Mouse (Mus musculus): ENCODE measurements at regions not wholly inside any gene's neighbourhood (a gene's known extent, or its start where the extent isn't known, plus 50 kb on each side); places are given as distances from the start of the nearest gene placed in this dataset.

GRCm38 (mm10) chr1:96569281-96569680 lies 302.7 kb downstream of the Slco4c1 start:
- TF ChIP-seq ZNF384 (IDR thresholded peaks at IDR 0.05; ENCODE audit: low read depth, low read length) (no peak), HCFC1 (IDR thresholded peaks at IDR 0.05; ENCODE audit: borderline replicate concordance, insufficient read depth, low read length) (no peak), MAFK (IDR thresholded peaks at IDR 0.05; ENCODE audit: insufficient read depth, low read depth, low read length) (no peak), ZC3H11A (IDR thresholded peaks at IDR 0.05; ENCODE audit: borderline replicate concordance, low read depth, low read length) (no peak)

Data from ES-E14 (cell line).